Mouse (Mus musculus): ENCODE data around the gene Pgrmc1.

GRCm38 (mm10) chrX:36602926-36603325 is 4.9 kb downstream of the Pgrmc1 start:
- TF ChIP-seq CTCF (IDR thresholded peaks at IDR 0.05; ENCODE audit: low read depth) (no peak), EP300 (IDR thresholded peaks at IDR 0.05; ENCODE audit: low read depth) (no peak)
